Mouse (Mus musculus): ENCODE data around the gene Gm20379.
A peak's percentile ranks its signal among the peaks of the same experiment; 100 is the strongest.

Gm20379 gene

DNA sequence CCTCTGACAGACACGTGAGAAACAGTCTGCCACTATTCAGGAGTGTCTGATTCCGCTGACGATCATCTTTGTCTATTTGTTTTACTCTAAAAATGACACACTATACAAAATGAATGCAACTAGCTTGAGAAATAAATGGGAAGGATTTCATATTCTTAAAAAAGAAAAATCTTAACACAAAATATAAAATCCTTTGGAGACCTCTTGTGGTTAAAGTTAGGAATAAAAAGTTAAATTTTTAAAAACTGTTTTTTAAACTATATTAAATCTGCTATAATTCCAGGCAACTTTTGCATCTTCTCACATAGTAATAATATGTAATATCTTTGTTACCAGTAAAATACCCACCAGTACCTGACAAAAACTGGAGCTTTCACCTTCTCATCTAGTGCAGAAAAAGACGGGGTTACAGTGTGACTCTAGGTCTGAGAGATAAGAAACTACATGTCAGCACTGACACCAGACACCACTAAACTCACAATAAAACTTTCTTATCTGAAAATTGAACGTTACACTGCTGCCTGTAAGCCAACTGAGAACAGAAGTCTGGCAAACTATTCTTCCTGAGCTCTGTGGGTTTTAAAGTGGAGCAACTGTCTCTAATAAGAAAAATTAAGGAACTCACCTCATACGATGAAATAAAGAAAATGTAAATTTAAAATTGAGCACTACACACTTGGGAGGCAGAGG lies 32.1 kb downstream of the Gm20379 start:
- DNase-seq: no peak

GRCm38 (mm10) chr13:92339787-92340186 lies 34.0 kb downstream of the Gm20379 start:
- DNase-seq: no peak

DNA sequence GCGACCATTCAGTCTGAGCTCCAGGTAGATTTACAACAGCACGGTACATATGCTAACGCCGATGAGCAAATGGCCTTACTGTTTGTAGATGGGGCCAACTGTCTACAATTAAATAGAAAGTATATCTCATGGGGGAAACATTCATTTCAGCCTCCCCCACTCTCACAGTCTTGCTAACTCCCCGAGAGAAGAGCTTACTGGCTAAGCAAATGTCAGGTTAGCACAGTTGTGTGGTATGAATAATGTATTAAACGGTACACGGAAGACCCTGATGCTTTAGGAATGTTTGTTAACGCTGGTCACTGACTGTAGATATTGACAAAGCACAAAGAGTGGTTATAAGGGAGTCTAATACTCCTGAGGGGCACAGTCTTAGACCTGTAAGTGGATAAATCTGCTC lies 38.3 kb downstream of the Gm20379 start:
- DNase-seq: no peak

DNA sequence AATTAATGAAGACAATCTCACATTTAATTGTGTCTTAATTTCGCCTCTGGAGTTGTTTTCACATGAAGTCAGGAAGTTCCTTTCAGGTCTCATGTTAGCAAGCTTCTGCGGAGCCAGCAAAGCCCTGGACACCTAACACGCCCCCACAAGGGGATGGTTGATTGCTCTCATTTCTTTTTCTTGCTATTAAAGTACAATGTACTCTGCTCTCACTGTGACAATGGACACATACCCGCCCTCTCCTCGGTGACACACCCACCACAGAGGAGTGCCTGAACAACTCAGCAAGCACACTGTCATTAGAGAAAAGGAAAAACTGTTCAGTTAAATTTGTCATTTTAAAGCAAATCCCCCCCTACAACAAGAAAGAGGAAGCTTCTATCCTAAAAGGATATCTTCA lies 40.6 kb downstream of the Gm20379 start:
- DNase-seq: no peak

DNA sequence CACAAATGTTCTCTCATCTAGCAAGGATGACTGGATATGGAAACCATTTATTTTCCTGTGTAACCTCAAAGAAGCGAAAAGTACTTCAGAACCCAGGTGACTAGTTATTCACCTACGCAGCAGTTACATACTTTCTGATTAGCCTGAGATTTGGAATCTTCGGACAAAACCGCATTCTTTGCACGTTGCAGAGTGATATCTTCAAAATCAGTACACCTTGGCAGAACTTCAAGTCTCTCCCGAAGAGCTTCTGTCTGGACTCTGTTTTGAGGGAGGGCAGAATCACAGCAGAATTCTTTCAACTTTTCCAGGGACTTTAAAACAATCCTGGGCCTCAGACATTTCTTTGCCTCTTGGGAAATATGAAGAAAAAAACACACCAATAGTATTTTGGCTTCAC lies 45.3 kb downstream of the Gm20379 start:
- no peak for DNase-seq

GRCm38 (mm10) chr13:92353956-92354355 lies 48.2 kb downstream of the Gm20379 start:
- DNase-seq: no peak

- peak; percentile 98 for DNase-seq
Measured at GRCm38 (mm10) chr13:92354456-92355271, 48.9 kb downstream of the Gm20379 start, which contains the start of the genes Dhfr and Msh3. TSS of gene Dhfr (plus strand) at chr13:92354726. TSS of gene Msh3 (minus strand) at chr13:92355003.

DNA sequence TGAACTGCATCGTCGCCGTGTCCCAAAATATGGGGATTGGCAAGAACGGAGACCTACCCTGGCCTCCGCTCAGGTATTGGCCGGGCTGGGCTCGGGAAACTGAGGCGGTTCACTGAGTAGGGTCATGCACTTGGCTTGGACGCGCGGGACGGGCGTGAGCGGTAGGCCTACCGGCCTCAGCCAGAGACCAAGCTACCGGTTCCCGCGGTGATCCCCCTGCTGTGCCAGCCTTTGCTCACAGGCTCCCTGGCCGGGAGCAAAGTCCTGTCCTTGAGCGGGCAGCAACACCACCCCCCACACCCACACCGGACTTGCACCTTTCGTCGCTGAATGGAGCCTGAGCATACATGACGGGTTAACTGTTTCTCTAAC lies 49.5 kb downstream of the Gm20379 start:
- peak; percentile 80 for DNase-seq

GRCm38 (mm10) chr13:92356376-92356775 lies 50.6 kb downstream of the Gm20379 start:
- DNase-seq: no peak
